Mouse (Mus musculus): ENCODE measurements around the gene Nkx2-4.

Nkx2-4 gene

GRCm38 (mm10) chr2:147085072-147085870, at the start of gene Nkx2-4:
TSS of gene Nkx2-4 (minus strand) at chr2:147085445.
- DNase-seq: peak in 1 of 2 experiments; percentile 3

GRCm38 (mm10) chr2:147127366-147127765, 42.1 kb upstream of the Nkx2-4 start:
- DNase-seq: no peak

DNA sequence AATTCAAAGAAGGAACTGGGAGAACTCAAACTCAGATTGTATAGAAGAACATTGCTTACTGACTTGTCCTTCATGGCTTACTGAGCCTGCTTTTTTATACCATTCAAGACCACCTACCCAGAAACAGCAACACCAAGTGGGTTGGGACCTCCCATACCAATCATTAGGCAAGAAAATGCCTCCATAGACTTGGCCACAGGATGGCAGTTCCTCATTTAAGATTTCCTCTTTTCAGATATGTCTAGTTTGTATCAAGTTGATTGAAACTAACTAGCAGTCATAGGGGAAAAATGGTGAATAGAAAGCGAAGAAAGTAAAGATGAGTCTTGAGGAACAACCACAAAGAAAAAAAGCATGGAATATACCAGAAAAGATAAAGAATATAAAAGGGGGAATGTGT, 34.5 kb upstream of the Nkx2-4 start:
- DNase-seq: no peak

- no peak for DNase-seq
Observed at GRCm38 (mm10) chr2:147086441-147086840, 1.2 kb upstream of the Nkx2-4 start.

- DNase-seq: no peak
Observed at GRCm38 (mm10) chr2:147085937-147086336, 692 bp upstream of the Nkx2-4 start.

DNA sequence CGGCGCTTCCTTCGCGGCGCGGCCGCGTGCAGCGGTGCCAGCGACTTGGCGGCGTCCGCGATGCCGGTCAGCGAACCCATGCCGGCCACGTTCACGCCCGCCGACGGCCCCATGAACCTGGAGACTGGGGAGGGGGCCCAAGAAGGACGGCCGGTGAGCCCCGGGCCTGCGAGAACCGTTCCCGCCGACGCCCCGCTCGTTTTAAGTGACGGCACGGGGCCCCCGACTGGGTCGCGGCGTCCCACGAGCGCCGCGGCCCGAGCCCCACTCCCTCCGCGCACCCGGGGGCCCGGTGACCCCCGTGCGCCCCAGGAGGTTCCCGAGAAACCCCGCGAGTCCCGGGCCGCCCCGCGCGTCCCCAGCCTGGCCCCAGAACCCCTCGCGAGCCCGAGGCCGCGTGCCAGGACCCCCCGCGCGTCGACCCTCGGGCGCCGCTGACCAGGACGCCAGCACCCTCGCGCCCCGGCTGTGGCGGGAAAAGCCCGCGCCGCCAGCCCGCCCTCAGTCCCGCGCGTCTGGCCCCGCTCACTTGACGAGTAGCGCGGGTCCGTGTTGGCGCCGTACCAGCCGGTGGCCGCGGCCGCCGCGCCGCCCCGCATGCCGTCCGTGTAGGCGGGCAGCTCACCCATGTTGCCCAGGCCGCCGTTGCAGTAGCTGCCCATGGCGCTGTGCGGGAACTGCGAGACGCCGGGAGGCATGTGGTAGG, 726 bp downstream of the Nkx2-4 start:
- no peak for DNase-seq

- DNase-seq: peak in 1 of 2 experiments; percentile 8
Observed at GRCm38 (mm10) chr2:147083471-147084365, 1.5 kb downstream of the Nkx2-4 start.

DNA sequence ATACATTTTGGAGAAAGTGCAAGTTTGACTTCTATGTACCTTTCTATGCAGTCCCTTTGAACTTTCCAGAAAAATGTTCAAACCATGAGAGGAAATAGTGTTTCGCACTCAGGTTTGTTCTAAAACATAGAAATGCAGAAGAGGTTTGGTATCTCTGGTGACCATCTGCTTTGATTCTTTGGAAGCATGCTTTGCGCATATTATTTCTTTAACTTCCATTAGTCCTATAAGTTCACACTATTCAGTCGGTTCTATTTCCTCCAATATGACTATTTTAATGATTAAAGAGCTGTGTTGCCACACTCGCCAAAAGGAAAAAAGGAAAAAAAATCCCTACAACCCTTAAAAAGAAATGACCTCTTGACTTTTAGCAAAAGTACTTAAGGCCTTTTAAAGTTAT, 2.9 kb downstream of the Nkx2-4 start:
- no peak for DNase-seq

DNA sequence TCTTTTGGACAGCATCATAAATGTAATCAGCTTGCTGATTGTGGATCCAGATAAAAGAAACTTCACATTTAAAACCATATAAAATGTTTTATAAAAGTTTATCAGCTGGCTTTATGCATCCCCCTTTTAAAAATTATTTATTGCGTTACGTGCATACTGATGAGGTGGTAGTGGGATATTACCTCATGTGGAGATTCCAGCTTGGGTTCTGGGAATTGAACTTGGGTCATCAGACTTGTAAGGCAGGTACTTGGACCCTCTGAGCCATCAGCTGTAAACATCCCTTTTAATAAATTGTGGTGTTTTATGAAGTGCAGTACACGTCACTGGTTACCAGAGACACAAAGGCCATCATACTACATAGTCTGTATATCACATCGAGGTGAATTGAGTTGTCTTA, 10.8 kb downstream of the Nkx2-4 start:
- DNase-seq: no peak

GRCm38 (mm10) chr2:147073962-147074361, 11.3 kb downstream of the Nkx2-4 start:
- DNase-seq: no peak

GRCm38 (mm10) chr2:147070305-147070704, 14.9 kb downstream of the Nkx2-4 start:
- no peak for DNase-seq

GRCm38 (mm10) chr2:147069077-147069476, 16.2 kb downstream of the Nkx2-4 start:
- no peak for DNase-seq

GRCm38 (mm10) chr2:147067480-147068246, 17.6 kb downstream of the Nkx2-4 start:
- no peak for DNase-seq

DNA sequence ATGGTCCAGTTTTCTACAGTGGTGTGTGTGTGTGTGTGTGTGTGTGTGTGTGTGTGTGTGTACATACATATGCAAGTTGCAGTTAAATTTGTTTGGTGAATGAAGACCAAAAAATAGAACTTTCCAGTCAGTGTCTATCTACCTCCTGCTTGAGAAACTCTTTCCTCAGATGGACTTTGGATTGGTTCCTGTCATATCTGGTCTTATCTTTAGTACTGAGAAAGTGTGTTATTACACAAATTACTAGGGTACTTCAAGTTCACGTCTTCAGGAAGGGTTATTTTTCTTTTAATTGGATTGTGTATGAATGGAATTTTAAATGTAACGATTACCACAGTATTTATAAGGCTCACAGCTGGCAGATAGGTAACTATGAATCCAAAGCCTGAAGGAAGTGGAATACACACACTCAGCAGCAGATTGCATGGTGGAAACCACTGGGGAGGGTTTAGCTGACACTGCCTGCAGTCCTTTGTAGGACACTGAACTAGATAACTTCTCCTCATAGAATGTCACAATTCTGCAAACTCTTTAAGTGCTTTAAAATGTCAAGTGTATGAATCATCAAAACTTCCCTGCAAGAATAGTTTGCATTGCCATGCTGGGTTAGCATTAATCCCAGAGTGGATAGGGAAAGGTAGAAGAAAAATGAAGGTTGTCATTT, 31.9 kb downstream of the Nkx2-4 start:
- DNase-seq: no peak

DNA sequence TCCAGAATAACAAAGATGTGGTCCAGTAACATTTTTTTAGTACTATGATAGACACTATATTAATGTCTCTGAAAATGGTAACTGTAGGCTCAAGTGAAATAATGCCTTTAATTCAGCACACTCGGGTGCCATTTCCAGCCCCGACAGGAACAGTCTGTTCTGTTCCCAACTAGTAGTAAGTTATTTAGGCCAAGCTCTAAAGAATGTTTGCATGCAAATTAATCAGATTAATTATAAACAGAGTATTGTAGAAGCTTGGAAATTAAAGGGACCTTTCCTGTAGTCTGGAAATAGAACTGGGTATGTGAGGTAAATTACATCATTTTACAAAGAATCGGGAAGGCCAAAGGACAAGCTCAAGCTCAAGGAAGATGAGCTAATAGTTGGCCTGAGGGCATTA, 38.2 kb downstream of the Nkx2-4 start:
- DNase-seq: no peak

DNA sequence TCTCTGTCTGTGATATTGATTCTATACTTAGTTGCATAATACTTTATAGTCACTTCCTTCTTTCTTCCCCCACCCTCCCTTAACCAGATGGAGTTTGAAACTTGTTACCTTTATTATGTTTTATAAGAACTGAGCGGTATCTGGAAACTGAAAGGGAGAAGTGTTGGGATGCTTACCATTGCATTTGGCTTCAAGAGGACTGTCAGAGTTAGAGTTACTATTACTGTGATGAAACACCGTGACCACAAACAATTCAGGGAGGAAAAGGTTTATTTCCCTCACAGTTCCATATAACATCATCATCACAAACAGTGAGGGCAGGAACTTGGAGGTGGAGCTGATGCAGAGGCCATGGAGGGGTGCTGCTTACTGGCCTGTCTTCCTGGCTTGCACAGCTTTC, 49.4 kb downstream of the Nkx2-4 start:
- no peak for DNase-seq
